In the genomic region with DNA sequence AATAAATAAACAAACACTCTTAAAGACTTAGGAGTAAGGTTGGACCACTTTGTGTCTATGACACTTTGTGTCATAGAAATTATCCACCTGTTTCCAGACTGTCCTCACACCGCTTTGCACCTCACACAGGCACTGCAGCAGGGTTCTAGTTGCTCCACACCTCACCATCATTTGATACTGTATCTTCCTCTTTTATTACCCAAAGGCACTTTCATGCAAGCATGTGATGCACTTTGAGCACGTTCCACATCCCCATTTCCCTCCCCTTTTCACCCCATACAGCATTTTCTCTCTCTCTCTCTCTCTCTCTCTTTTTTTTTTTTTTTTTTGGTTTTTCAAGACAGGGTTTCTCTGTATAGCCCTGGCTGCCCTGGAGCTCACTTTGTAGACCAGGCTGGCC, we compare ENCODE assay signal across 18 mouse cellular contexts. TPM values are rescaled to one million over a fixed set of nuclear protein-coding genes. Genes with fewer than 3 reads are reported as not detected.
DNase-seq lines count a peak whose midpoint lies in the region; ATAC-seq lines count a peak whose summit lies in the region.
"Had no signal": no experiment of that assay in that cellular context is flagged by ENCODE, and none has a peak within 500 bp of the region (broad histone marks: within the 10 kb centered on the region; RNA-seq: fewer than 3 reads in every experiment).

No protein-coding gene starts in this region.

- no peaks in the 10 kb centered on the region for H3K4me1 ChIP-seq in liver, embryonic 11.5 days (replicated peaks; ENCODE audit: control insufficient read depth, insufficient read depth, low read length)
- H3K4me1 ChIP-seq in forebrain, embryonic 15.5 days, result no peaks in the 10 kb centered on the region
- H3K4me1 ChIP-seq: embryonic facial prominence, embryonic 10.5 days; embryonic facial prominence, embryonic 12.5 days; forebrain, embryonic 13.5 days had no signal

- H3K9me3 ChIP-seq in liver, embryonic 11.5 days (ENCODE audit: control insufficient read depth, low read length), result no peaks in the 10 kb centered on the region
- no peaks in the 10 kb centered on the region for H3K9me3 ChIP-seq in forebrain, embryonic 15.5 days
- H3K9me3 ChIP-seq: embryonic facial prominence, embryonic 10.5 days; embryonic facial prominence, embryonic 12.5 days; forebrain, embryonic 13.5 days had no signal

- no peak overlapping the region for H3K9ac ChIP-seq in liver, embryonic 11.5 days (ENCODE audit: low read depth, low read length)
- H3K9ac ChIP-seq in forebrain, embryonic 15.5 days (replicated peaks), result no peak overlapping the region
- H3K9ac ChIP-seq: embryonic facial prominence, embryonic 12.5 days; forebrain, embryonic 13.5 days had no signal

- H3K27me3 ChIP-seq in liver, embryonic 11.5 days (replicated peaks; ENCODE audit: control insufficient read depth, insufficient read depth, low read length), result no peaks in the 10 kb centered on the region
- H3K27me3 ChIP-seq in forebrain, embryonic 15.5 days, result no peaks in the 10 kb centered on the region
- H3K27me3 ChIP-seq: embryonic facial prominence, embryonic 12.5 days; forebrain, embryonic 13.5 days had no signal

- WGBS in liver, embryonic 11.5 days, result 75% methylated on average over 2 of the region's 2 CpGs
- WGBS in forebrain, embryonic 15.5 days, result 86% methylated on average over 2 of the region's 2 CpGs

- peak; percentile 99 for ATAC-seq in granulocyte monocyte progenitor cell, adult 5-6 weeks (replicated peaks; ENCODE audit: poor library complexity, severe bottlenecking)
- peak; percentile 86 for ATAC-seq in megakaryocyte progenitor cell, adult 5-6 weeks (replicated peaks; ENCODE audit: poor library complexity)
- ATAC-seq in liver, embryonic 11.5 days (replicated peaks; ENCODE audit: low FRiP score), result no peak
- no peak for ATAC-seq in forebrain, embryonic 15.5 days (replicated peaks)
- ATAC-seq in inflammation-experienced regulatory T-cells, adult 6 months, result no peak
- ATAC-seq: forebrain, embryonic 13.5 days; forebrain, embryonic 16.5 days had no signal

- no peak overlapping the region for H3K27ac ChIP-seq in liver, embryonic 11.5 days (ENCODE audit: low read depth, low read length)
- no peak overlapping the region for H3K27ac ChIP-seq in forebrain, embryonic 15.5 days (replicated peaks)
- H3K27ac ChIP-seq: embryonic facial prominence, embryonic 10.5 days; embryonic facial prominence, embryonic 12.5 days; forebrain, embryonic 13.5 days had no signal

- no peak for DNase-seq in liver, embryonic 11.5 days (ENCODE audit: low spot score)
- DNase-seq: adrenal gland, adult 2 months; adrenal gland, postnatal 10 days; adrenal gland, postnatal 25 days; cerebellum, adult 11 months; cerebellum, adult 18-20 months; cerebellum, adult 8-10 months; cerebellum, adult 9-11 months; cerebellum, postnatal 14 days; cerebellum, postnatal 36 days had no signal

- H3K36me3 ChIP-seq in liver, embryonic 11.5 days (ENCODE audit: control insufficient read depth, insufficient read depth, low read length), result no peaks in the 10 kb centered on the region
- H3K36me3 ChIP-seq in forebrain, embryonic 15.5 days, result no peaks in the 10 kb centered on the region
- H3K36me3 ChIP-seq: embryonic facial prominence, embryonic 10.5 days; embryonic facial prominence, embryonic 12.5 days had no signal

- no peak overlapping the region for H3K4me2 ChIP-seq in liver, embryonic 11.5 days
- no peak overlapping the region for H3K4me2 ChIP-seq in forebrain, embryonic 15.5 days (replicated peaks)
- H3K4me2 ChIP-seq: embryonic facial prominence, embryonic 12.5 days; forebrain, embryonic 13.5 days had no signal

- H3K4me3 ChIP-seq in liver, embryonic 11.5 days (ENCODE audit: low read depth, low read length), result no peak overlapping the region
- no peak overlapping the region for H3K4me3 ChIP-seq in forebrain, embryonic 15.5 days
- H3K4me3 ChIP-seq: embryonic facial prominence, embryonic 10.5 days; embryonic facial prominence, embryonic 12.5 days; forebrain, embryonic 13.5 days had no signal

RNA-seq across cellular contexts. Expression of a gene that starts 7.0 kb away (rescaled TPM):
- 13.1 and 13.6 TPM in 2 replicates for total RNA-seq in granulocyte monocyte progenitor cell, adult 5-6 weeks (2014; fragmentation: Nextera tagmentation)
- 21.2 and 24.4 TPM in 2 replicates for total RNA-seq in granulocyte monocyte progenitor cell, adult 5-6 weeks (2017)
- total RNA-seq in megakaryocyte progenitor cell, adult 5-6 weeks (2015), result 13.2 and 16.9 TPM in 2 replicates
- 19.8 and 22.8 TPM in 2 replicates for total RNA-seq in megakaryocyte progenitor cell, adult 5-6 weeks (2017)
- polyA plus RNA-seq in liver, embryonic 11.5 days (2014; fragmentation: Nextera tagmentation; extraction: Ambion mirVana), result 6.1 and 7.4 TPM in 2 replicates
- 15.9 and 16.2 TPM in 2 replicates for polyA plus RNA-seq in forebrain, embryonic 15.5 days (2015; fragmentation: Nextera tagmentation; extraction: Ambion mirVana)
- 1 to 10 TPM; 3.3 to 3.9 (median 3.3) TPM for polyA plus RNA-seq in inflammation-experienced regulatory T-cells, adult 6 months (2017; shearing (Covaris generic))

RNA-seq across cellular contexts. Expression of a gene that starts 45.3 kb away (rescaled TPM):
- total RNA-seq in granulocyte monocyte progenitor cell, adult 5-6 weeks (2014; fragmentation: Nextera tagmentation), result 67.7 and 90.5 TPM in 2 replicates
- 181 and 207 TPM in 2 replicates for total RNA-seq in granulocyte monocyte progenitor cell, adult 5-6 weeks (2017)
- total RNA-seq in megakaryocyte progenitor cell, adult 5-6 weeks (2015), result 105 and 110 TPM in 2 replicates
- total RNA-seq in megakaryocyte progenitor cell, adult 5-6 weeks (2017), result 209 and 250 TPM in 2 replicates
- polyA plus RNA-seq in liver, embryonic 11.5 days (2014; fragmentation: Nextera tagmentation; extraction: Ambion mirVana), result 6.5 and 8.6 TPM in 2 replicates
- polyA plus RNA-seq in forebrain, embryonic 15.5 days (2015; fragmentation: Nextera tagmentation; extraction: Ambion mirVana), result 3.4 and 3.6 TPM in 2 replicates
- 10 to 100 TPM in 1 of 3 experiments, 1 to 10 TPM in 2; 4.9 to 11.5 (median 6.1) TPM for polyA plus RNA-seq in inflammation-experienced regulatory T-cells, adult 6 months (2017; shearing (Covaris generic))

Comparison
In these comparisons a context has a peak if more than half of its experiments do, and no peak if none do; other contexts are left out.
1. ATAC-seq: peak in granulocyte monocyte progenitor cell, adult 5-6 weeks (single experiment) and megakaryocyte progenitor cell, adult 5-6 weeks (single experiment); none in liver, embryonic 11.5 days (single experiment), forebrain, embryonic 15.5 days (single experiment) and inflammation-experienced regulatory T-cells, adult 6 months (single experiment).